Mouse (Mus musculus) testis, postnatal 10 days (tissue): Measurements from ENCODE around the gene Hsd11b2.

Experiments used
- DNase-seq: peaks from one replicate; pipeline ENCODE4 v3.0.0; 2021; ENCODE audit warnings: low spot score

Gene Hsd11b2

GRCm38 (mm10) chr8:105518436-105519313 is at the start of gene Hsd11b2:
Gene Hsd11b2 (plus strand): TSS chr8:105518755.
- DNase-seq = peak; percentile 66

- DNase-seq = peak; percentile 80
Measured at GRCm38 (mm10) chr8:105469041-105469695, 49.4 kb upstream of the Hsd11b2 start.

GRCm38 (mm10) chr8:105469816-105470215 is 48.7 kb upstream of the Hsd11b2 start:
- no peak for DNase-seq

- no peak for DNase-seq
Measured at GRCm38 (mm10) chr8:105470262-105470661, 48.3 kb upstream of the Hsd11b2 start.

GRCm38 (mm10) chr8:105470681-105471313 is 47.8 kb upstream of the Hsd11b2 start:
- DNase-seq = no peak

GRCm38 (mm10) chr8:105471314-105472015 is 47.1 kb upstream of the Hsd11b2 start, which contains the start of gene Tppp3:
Gene Tppp3 (minus strand): TSS chr8:105471526.
- peak; percentile 96 for DNase-seq

GRCm38 (mm10) chr8:105472414-105472932 is 46.1 kb upstream of the Hsd11b2 start:
- peak; percentile 52 for DNase-seq

- DNase-seq = no peak
Measured at GRCm38 (mm10) chr8:105472983-105473382, 45.6 kb upstream of the Hsd11b2 start.

GRCm38 (mm10) chr8:105473816-105474606 is 44.5 kb upstream of the Hsd11b2 start:
- peak; percentile 46 for DNase-seq

GRCm38 (mm10) chr8:105474680-105475079 is 43.9 kb upstream of the Hsd11b2 start:
- no peak for DNase-seq

GRCm38 (mm10) chr8:105475254-105475653 is 43.3 kb upstream of the Hsd11b2 start:
- DNase-seq = peak; percentile 69

- DNase-seq = no peak
Measured at GRCm38 (mm10) chr8:105475742-105476141, 42.8 kb upstream of the Hsd11b2 start.

- DNase-seq = no peak
Measured at GRCm38 (mm10) chr8:105476161-105476560, 42.4 kb upstream of the Hsd11b2 start.

GRCm38 (mm10) chr8:105476628-105477413 is 41.7 kb upstream of the Hsd11b2 start:
- peak; percentile 83 for DNase-seq

- DNase-seq = no peak
Measured at GRCm38 (mm10) chr8:105477792-105478191, 40.8 kb upstream of the Hsd11b2 start.

GRCm38 (mm10) chr8:105481013-105481412 is 37.5 kb upstream of the Hsd11b2 start:
- DNase-seq = no peak

- peak; percentile 75 for DNase-seq
Measured at GRCm38 (mm10) chr8:105481453-105481852, 37.1 kb upstream of the Hsd11b2 start.

- no peak for DNase-seq
Measured at GRCm38 (mm10) chr8:105482123-105482522, 36.4 kb upstream of the Hsd11b2 start.

GRCm38 (mm10) chr8:105483212-105484029 is 35.1 kb upstream of the Hsd11b2 start:
- peak; percentile 83 for DNase-seq
